Mouse (Mus musculus): ENCODE data around the gene Ggn. TPM values are rescaled to one million over a fixed set of nuclear protein-coding genes. Genes with fewer than 3 reads are reported as not detected.

Ggn gene
- total and polyA plus RNA-seq, 3 experiments, result 0.21 to 0.22 TPM; not detected in 1

- peaks cover 29% of the 10 kb centered on the region for H3K27me3 ChIP-seq (ENCODE audit: insufficient read depth, low read length)
- DNase-seq (ENCODE audit: low spot score), result peak; percentile 91
- peak; percentile 87 for ATAC-seq (ENCODE audit: extremely low read depth, insufficient number of reproducible peaks, low FRiP score, poor library complexity, severe bottlenecking)
- peak within 1 kb of the TSS; percentile 97 for H3K4me3 ChIP-seq (ENCODE audit: low read depth, low read length)
- peaks cover 25% of the 10 kb centered on the region for H3K4me1 ChIP-seq (ENCODE audit: insufficient read depth, low read depth, low read length)
- H3K36me3 ChIP-seq (replicated peaks), result peaks cover 29% of the 10 kb centered on the region
- peaks cover 6% of the 10 kb centered on the region for H3K9me3 ChIP-seq (replicated peaks)
- TF ChIP-seq GATA1 (IDR thresholded peaks at IDR 0.05; ENCODE audit: borderline replicate concordance, low read length) (no peak), GATA2 (IDR thresholded peaks at IDR 0.05; ENCODE audit: borderline replicate concordance, low read depth, low read length) (no peak), TAL1 (conservative IDR thresholded peaks at IDR 0.05; ENCODE audit: low read depth, low read length) (no peak), CTCF (IDR thresholded peaks at IDR 0.05; ENCODE audit: low read depth, low read length) (no peak), POLR2AphosphoS5 (IDR thresholded peaks at IDR 0.05; ENCODE audit: insufficient replicate concordance, low read depth, low read length) (no peak)
Measured at GRCm38 (mm10) chr7:29155838-29156782, 13.9 kb upstream of the Ggn start, which contains the start of gene Fam98c. Gene Fam98c, minus strand, starts transcription at chr7:29156234.

DNA sequence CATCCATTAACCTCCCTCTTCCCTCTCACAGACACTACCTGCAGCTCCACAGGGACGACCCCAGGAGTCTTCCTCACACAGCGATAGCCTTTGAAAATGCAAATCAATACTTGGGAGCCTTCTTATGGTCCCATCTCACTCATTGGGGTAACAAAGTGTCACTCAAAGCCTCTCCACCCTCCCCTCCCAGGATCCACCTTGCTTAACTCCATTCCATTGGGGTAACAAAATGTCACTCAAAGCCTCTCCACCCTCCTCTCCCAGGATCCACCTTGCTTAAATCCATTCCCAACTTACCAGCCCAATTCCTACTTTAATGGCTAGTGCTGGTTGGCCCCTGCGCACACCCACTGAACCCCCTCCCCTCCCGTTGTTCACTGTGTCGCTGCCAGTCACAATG lies 11.7 kb upstream of the Ggn start:
- H3K27me3 ChIP-seq (ENCODE audit: insufficient read depth, low read length), result peaks cover 39% of the 10 kb centered on the region
- peaks cover 6% of the 10 kb centered on the region for H3K9me3 ChIP-seq (replicated peaks)
- peaks cover 19% of the 10 kb centered on the region for H3K36me3 ChIP-seq (replicated peaks)
- peaks cover 34% of the 10 kb centered on the region for H3K4me1 ChIP-seq (ENCODE audit: insufficient read depth, low read depth, low read length)
- DNase-seq (ENCODE audit: low spot score), result no peak
- H3K4me3 ChIP-seq (ENCODE audit: low read depth, low read length), result no peak overlapping the region
- TF ChIP-seq POLR2AphosphoS5 (IDR thresholded peaks at IDR 0.05; ENCODE audit: insufficient replicate concordance, low read depth, low read length), result no peak
- TF ChIP-seq TAL1 (conservative IDR thresholded peaks at IDR 0.05; ENCODE audit: low read depth, low read length), result no peak
- no peak for TF ChIP-seq CTCF (IDR thresholded peaks at IDR 0.05; ENCODE audit: low read depth, low read length)
- no peak for TF ChIP-seq GATA2 (IDR thresholded peaks at IDR 0.05; ENCODE audit: borderline replicate concordance, low read depth, low read length)
- TF ChIP-seq GATA1 (IDR thresholded peaks at IDR 0.05; ENCODE audit: borderline replicate concordance, low read length), result no peak
- ATAC-seq (ENCODE audit: extremely low read depth, insufficient number of reproducible peaks, low FRiP score, poor library complexity, severe bottlenecking), result no peak

- no peak for ATAC-seq (ENCODE audit: extremely low read depth, insufficient number of reproducible peaks, low FRiP score, poor library complexity, severe bottlenecking)
Measured at GRCm38 (mm10) chr7:29162294-29162693, 7.7 kb upstream of the Ggn start.

GRCm38 (mm10) chr7:29162750-29163525 lies 7.1 kb upstream of the Ggn start:
- Histone ChIP-seq H3K36me3 (replicated peaks) (no peaks in the 10 kb centered on the region), H3K4me1 (ENCODE audit: insufficient read depth, low read depth, low read length) (peaks cover 27% of the 10 kb centered on the region)

More at GRCm38 (mm10) chr7:29162294-29162693, 7.7 kb upstream of the Ggn start:
- H3K4me1 ChIP-seq (ENCODE audit: insufficient read depth, low read depth, low read length), result peaks cover 27% of the 10 kb centered on the region
- no peak for DNase-seq (ENCODE audit: low spot score)
- no peak overlapping the region for H3K4me3 ChIP-seq (ENCODE audit: low read depth, low read length)
- no peaks in the 10 kb centered on the region for H3K9me3 ChIP-seq (replicated peaks)
- H3K27me3 ChIP-seq (ENCODE audit: insufficient read depth, low read length), result peaks cover 49% of the 10 kb centered on the region
- no peaks in the 10 kb centered on the region for H3K36me3 ChIP-seq (replicated peaks)
- TF ChIP-seq GATA1 (IDR thresholded peaks at IDR 0.05; ENCODE audit: borderline replicate concordance, low read length) (no peak), TAL1 (conservative IDR thresholded peaks at IDR 0.05; ENCODE audit: low read depth, low read length) (no peak), POLR2AphosphoS5 (IDR thresholded peaks at IDR 0.05; ENCODE audit: insufficient replicate concordance, low read depth, low read length) (no peak), CTCF (IDR thresholded peaks at IDR 0.05; ENCODE audit: low read depth, low read length) (no peak), GATA2 (IDR thresholded peaks at IDR 0.05; ENCODE audit: borderline replicate concordance, low read depth, low read length) (no peak)

DNA sequence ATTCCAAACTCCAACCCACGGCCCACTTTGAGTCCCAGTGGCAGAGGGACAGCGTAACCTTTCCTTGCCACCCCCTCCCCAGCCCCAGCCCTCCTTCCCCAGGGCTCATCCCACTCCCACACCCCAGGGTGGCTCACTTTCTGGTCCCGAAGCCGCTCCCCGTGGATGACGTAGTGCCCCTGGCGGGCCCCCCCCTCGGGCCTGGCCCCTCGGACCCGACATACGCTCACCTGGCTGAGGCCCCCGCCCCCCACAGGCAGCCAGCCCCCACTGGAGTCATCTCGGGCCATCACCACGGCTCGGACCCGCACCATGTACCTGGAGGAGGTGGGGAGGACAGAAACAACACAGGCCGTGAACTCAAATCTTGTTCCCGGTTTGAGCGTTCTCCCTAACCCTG lies 2.4 kb upstream of the Ggn start:
- Histone ChIP-seq H3K4me1 (ENCODE audit: insufficient read depth, low read depth, low read length) (peaks cover 46% of the 10 kb centered on the region), H3K36me3 (replicated peaks) (peaks cover 14% of the 10 kb centered on the region), H3K27me3 (ENCODE audit: insufficient read depth, low read length) (peaks cover 45% of the 10 kb centered on the region), H3K4me3 (ENCODE audit: low read depth, low read length) (no peak overlapping the region), H3K9me3 (replicated peaks) (peaks cover 20% of the 10 kb centered on the region)
- no peak for DNase-seq (ENCODE audit: low spot score)
- ATAC-seq (ENCODE audit: extremely low read depth, insufficient number of reproducible peaks, low FRiP score, poor library complexity, severe bottlenecking), result no peak
- TF ChIP-seq GATA1 (IDR thresholded peaks at IDR 0.05; ENCODE audit: borderline replicate concordance, low read length) (no peak), POLR2AphosphoS5 (IDR thresholded peaks at IDR 0.05; ENCODE audit: insufficient replicate concordance, low read depth, low read length) (no peak), TAL1 (conservative IDR thresholded peaks at IDR 0.05; ENCODE audit: low read depth, low read length) (no peak), GATA2 (IDR thresholded peaks at IDR 0.05; ENCODE audit: borderline replicate concordance, low read depth, low read length) (no peak)

More at GRCm38 (mm10) chr7:29162750-29163525, 7.1 kb upstream of the Ggn start:
- no peak for TF ChIP-seq GATA1 (IDR thresholded peaks at IDR 0.05; ENCODE audit: borderline replicate concordance, low read length)
- no peak for TF ChIP-seq CTCF (IDR thresholded peaks at IDR 0.05; ENCODE audit: low read depth, low read length)
- no peak for TF ChIP-seq POLR2AphosphoS5 (IDR thresholded peaks at IDR 0.05; ENCODE audit: insufficient replicate concordance, low read depth, low read length)
- TF ChIP-seq TAL1 (conservative IDR thresholded peaks at IDR 0.05; ENCODE audit: low read depth, low read length), result no peak
- TF ChIP-seq GATA2 (IDR thresholded peaks at IDR 0.05; ENCODE audit: borderline replicate concordance, low read depth, low read length), result no peak
- ATAC-seq (ENCODE audit: extremely low read depth, insufficient number of reproducible peaks, low FRiP score, poor library complexity, severe bottlenecking) (peak; percentile 60), DNase-seq (ENCODE audit: low spot score) (peak; percentile 74)
- Histone ChIP-seq H3K27me3 (ENCODE audit: insufficient read depth, low read length) (peaks cover 55% of the 10 kb centered on the region), H3K9me3 (replicated peaks) (no peaks in the 10 kb centered on the region), H3K4me3 (ENCODE audit: low read depth, low read length) (peak overlapping the region; percentile 58; the same call in 1 of the 2 replicates)

All from G1E (cell line).